Mouse (Mus musculus) spleen, postnatal 4 days (tissue): ENCODE data around the gene Snx30.

Source experiments
- DNase-seq, 2 experiments: peaks; one replicate each; pipeline ENCODE4 v3.0.0; 2022; ENCODE audit warnings: low spot score in 2 of 2

The Snx30 gene

GRCm38 (mm10) chr4:59902547-59902946, 96.9 kb downstream of the Snx30 start:
- no peak for DNase-seq

- DNase-seq = no peak
Measured at GRCm38 (mm10) chr4:59907092-59907491, 101.5 kb downstream of the Snx30 start.

GRCm38 (mm10) chr4:59907657-59908230, 102.1 kb downstream of the Snx30 start:
- no peak for DNase-seq

- no peak for DNase-seq
Measured at GRCm38 (mm10) chr4:59908785-59909184, 103.1 kb downstream of the Snx30 start.

- no peak for DNase-seq
Measured at GRCm38 (mm10) chr4:59914608-59915403, 109.2 kb downstream of the Snx30 start, which contains the start of gene Slc46a2. TSS of gene Slc46a2 (minus strand) at chr4:59915056.

- DNase-seq = no peak
Measured at GRCm38 (mm10) chr4:59917966-59918365, 112.3 kb downstream of the Snx30 start.

GRCm38 (mm10) chr4:59925082-59925481, 119.4 kb downstream of the Snx30 start:
- DNase-seq = no peak

- DNase-seq = no peak
Measured at GRCm38 (mm10) chr4:59927666-59928065, 122.0 kb downstream of the Snx30 start.

- peak; percentile 66 to 80 for DNase-seq
Measured at GRCm38 (mm10) chr4:59928347-59928746, 122.7 kb downstream of the Snx30 start.

GRCm38 (mm10) chr4:59932505-59933281, 127.1 kb downstream of the Snx30 start:
- DNase-seq = peak in 1 of 2 experiments; percentile 50

GRCm38 (mm10) chr4:59937543-59937942, 131.9 kb downstream of the Snx30 start:
- DNase-seq = no peak
